ENCODE assay signal across 9 mouse cellular contexts in genomic region chr11:109873161-109873775, GRCm38 (mm10). TPM values are rescaled to one million over a fixed set of nuclear protein-coding genes. Genes with fewer than 3 reads are reported as not detected.
DNase-seq lines count a peak whose midpoint lies in the region; ATAC-seq lines count a peak whose summit lies in the region.
"Had no signal": no experiment of that assay in that cellular context is flagged by ENCODE, and none has a peak within 500 bp of the region (broad histone marks: within the 10 kb centered on the region; RNA-seq: fewer than 3 reads in every experiment).

No protein-coding gene starts in this region.

- peak; percentile 46 for DNase-seq in embryo, embryonic 10 days (ENCODE audit: low spot score)
- no peak for DNase-seq in embryo, embryonic 9.5 days (ENCODE audit: extremely low spot score)
- peak; percentile 93 for DNase-seq in midbrain, embryonic 11.5 days (ENCODE audit: low spot score, missing footprints)
- peak; percentile 71 for DNase-seq in embryo, embryonic 10.5 days (ENCODE audit: low spot score)
- DNase-seq in lung, postnatal 14 days: peak; percentile 52
- DNase-seq in frontal cortex, postnatal 25 days (ENCODE audit: low spot score in 2 of 2): no peak

- H3K4me2 ChIP-seq in midbrain, embryonic 11.5 days: no peak overlapping the region
- no peak overlapping the region for H3K4me2 ChIP-seq in midbrain, embryonic 13.5 days (replicated peaks)
- H3K4me2 ChIP-seq: midbrain, embryonic 12.5 days had no signal

- 52% methylated on average over 9 of the region's 9 CpGs for WGBS in midbrain, embryonic 11.5 days
- WGBS in midbrain, embryonic 13.5 days: 52% methylated on average over 9 of the region's 9 CpGs

- H3K36me3 ChIP-seq in midbrain, embryonic 11.5 days (ENCODE audit: control insufficient read depth, insufficient read depth, low read length): no peaks in the 10 kb centered on the region
- no peaks in the 10 kb centered on the region for H3K36me3 ChIP-seq in midbrain, embryonic 13.5 days
- H3K36me3 ChIP-seq: midbrain, embryonic 12.5 days had no signal

- no peaks in the 10 kb centered on the region for H3K4me1 ChIP-seq in midbrain, embryonic 11.5 days (ENCODE audit: control insufficient read depth, insufficient read depth, low read length)
- no peaks in the 10 kb centered on the region for H3K4me1 ChIP-seq in midbrain, embryonic 13.5 days (replicated peaks)
- H3K4me1 ChIP-seq: midbrain, embryonic 12.5 days had no signal

- H3K27ac ChIP-seq in midbrain, embryonic 11.5 days (ENCODE audit: low read depth, low read length): no peak overlapping the region
- H3K27ac ChIP-seq in midbrain, embryonic 13.5 days: no peak overlapping the region
- H3K27ac ChIP-seq: midbrain, embryonic 12.5 days had no signal

- no peak overlapping the region for H3K4me3 ChIP-seq in midbrain, embryonic 11.5 days (ENCODE audit: low read depth, low read length)
- H3K4me3 ChIP-seq in midbrain, embryonic 13.5 days (replicated peaks): no peak overlapping the region
- H3K4me3 ChIP-seq: midbrain, embryonic 12.5 days had no signal

- no peak for ATAC-seq in midbrain, embryonic 11.5 days (ENCODE audit: low FRiP score)
- no peak for ATAC-seq in midbrain, embryonic 13.5 days
- no peak for ATAC-seq in activated CD4-positive, CD25-positive, alpha-beta regulatory T cell, adult 4 months

- H3K9ac ChIP-seq in midbrain, embryonic 11.5 days (ENCODE audit: low read length): no peak overlapping the region
- no peak overlapping the region for H3K9ac ChIP-seq in midbrain, embryonic 13.5 days (replicated peaks)
- H3K9ac ChIP-seq: midbrain, embryonic 12.5 days had no signal

- H3K9me3 ChIP-seq in midbrain, embryonic 11.5 days (ENCODE audit: control insufficient read depth, low read length): no peaks in the 10 kb centered on the region
- H3K9me3 ChIP-seq in midbrain, embryonic 13.5 days: no peaks in the 10 kb centered on the region
- H3K9me3 ChIP-seq: midbrain, embryonic 12.5 days had no signal

- H3K27me3 ChIP-seq in midbrain, embryonic 11.5 days (ENCODE audit: control insufficient read depth, insufficient read depth, low read length): no peaks in the 10 kb centered on the region
- no peaks in the 10 kb centered on the region for H3K27me3 ChIP-seq in midbrain, embryonic 13.5 days

RNA-seq across cellular contexts. Expression of gene 1700012B07Rik, which starts 45.4 kb away (rescaled TPM):
- polyA plus RNA-seq in midbrain, embryonic 11.5 days (2014; fragmentation: Nextera tagmentation; extraction: Ambion mirVana): not detected in 2 replicates
- not detected in 2 replicates for polyA plus RNA-seq in midbrain, embryonic 13.5 days (2015; fragmentation: Nextera tagmentation; extraction: Ambion mirVana)
- polyA plus RNA-seq in activated CD4-positive, CD25-positive, alpha-beta regulatory T cell, adult 4 months (2017; shearing (Covaris generic)): 1 to 10 TPM in 1 of 2 experiments, under 1 TPM in 1; 0.61 to 1.1 TPM
- polyA plus RNA-seq: midbrain, embryonic 12.5 days had no signal

Comparison
In these comparisons a context has a peak if more than half of its experiments do, and no peak if none do; other contexts are left out.
1. DNase-seq: peak in embryo, embryonic 10 days (single experiment), midbrain, embryonic 11.5 days (single experiment), embryo, embryonic 10.5 days (single experiment) and lung, postnatal 14 days (single experiment); none in embryo, embryonic 9.5 days (single experiment) and frontal cortex, postnatal 25 days (0 of 2).